In the genomic region with DNA sequence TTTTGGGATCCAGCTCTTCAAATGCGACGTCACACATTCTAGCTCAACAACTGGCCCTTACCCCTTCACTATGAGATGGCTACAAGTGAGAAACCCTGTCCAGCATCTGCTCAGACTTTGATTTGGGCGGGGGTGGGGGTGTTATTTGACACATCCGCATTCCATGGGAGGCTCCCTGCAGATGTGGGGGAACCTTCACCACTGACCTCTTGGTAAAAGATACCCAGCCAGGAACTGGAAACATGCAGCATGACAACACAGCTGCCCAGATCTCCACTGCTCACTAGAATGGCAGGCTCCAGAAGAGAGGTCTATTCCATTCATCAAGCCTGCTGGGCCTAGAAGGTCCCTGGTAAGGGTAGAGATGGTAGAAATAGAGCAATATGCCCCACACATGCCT, we compare ENCODE assay signal across 18 mouse cellular contexts.
DNase-seq lines count a peak whose midpoint lies in the region.
"Had no signal": no experiment of that assay in that cellular context is flagged by ENCODE, and none has a peak within 500 bp of the region (broad histone marks: within the 10 kb centered on the region; RNA-seq: fewer than 3 reads in every experiment).

No protein-coding gene starts in this region.

- intact Hi-C loops in heart, postnatal 14 days (cut with DNase I): no loop called here

- DNase-seq in heart, adult 11 months: peak; percentile 54
- DNase-seq in heart, adult 8-10 months (ENCODE audit: low spot score): no peak
- DNase-seq in embryo, embryonic 10 days (ENCODE audit: low spot score): peak; percentile 46
- peak; percentile 32 for DNase-seq in forelimb bud, embryonic 11.5 days (ENCODE audit: low read depth, low spot score)
- DNase-seq in mesoderm, embryonic 11.5 days (ENCODE audit: low read depth, low spot score): peak; percentile 52
- DNase-seq in urinary bladder, postnatal 4 days (ENCODE audit: low spot score in 2 of 2): no peak
- no peak for DNase-seq in heart, postnatal 14 days
- no peak for DNase-seq in cerebellum, postnatal 10 days
- DNase-seq: adrenal gland, postnatal 25 days; cerebellum, adult 11 months; gastrocnemius, postnatal 14 days; heart, adult 2 months; kidney, adult 11 months; kidney, postnatal 25 days; left cerebral cortex, postnatal 4 days; lung, embryonic 14.5 days; lung, postnatal 36 days; right cerebral cortex, postnatal 4 days had no signal

Comparison
In these comparisons a context has a peak if more than half of its experiments do, and no peak if none do; other contexts are left out.
1. DNase-seq: peak in heart, adult 11 months (single experiment), embryo, embryonic 10 days (single experiment), forelimb bud, embryonic 11.5 days (single experiment) and mesoderm, embryonic 11.5 days (single experiment); none in heart, adult 8-10 months (single experiment), urinary bladder, postnatal 4 days (0 of 2), heart, postnatal 14 days (0 of 2) and cerebellum, postnatal 10 days (0 of 2).